Mouse (Mus musculus) stomach, postnatal 0 days (tissue): ENCODE measurements around the gene Ptgfrn.

Source experiments
- CTCF ChIP-seq: IDR thresholded peaks from 2 replicates; pipeline ENCODE4 v1.5.1; 2016; ENCODE audit warnings: antibody characterized with exemption, low read depth, mild to moderate bottlenecking, moderate library complexity
- EP300 ChIP-seq: optimal IDR thresholded peaks from 2 replicates; pipeline ENCODE3; 2016; ENCODE audit warnings: antibody characterized with exemption

DNA sequence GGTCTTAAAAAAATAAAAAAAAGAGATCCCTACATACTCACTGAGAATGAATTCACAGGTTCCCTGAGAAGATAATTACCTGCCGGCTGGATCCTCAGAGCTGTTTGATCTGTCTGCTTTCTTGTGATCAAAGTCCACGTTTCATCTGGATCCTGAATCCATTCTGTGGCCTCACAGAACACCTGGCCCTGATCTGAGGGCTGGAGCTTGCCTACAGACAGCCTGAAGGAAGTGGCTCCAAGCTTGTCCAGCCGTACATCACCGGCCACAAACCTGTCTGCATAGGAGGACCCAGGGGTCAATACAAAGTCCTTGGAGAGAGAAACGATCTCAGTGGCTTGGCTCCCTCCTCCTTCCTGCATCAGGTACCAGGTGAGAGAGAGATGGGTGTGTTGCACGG lies 91.6 kb downstream of the Ptgfrn start:
- TF ChIP-seq CTCF (no peak), EP300 (no peak)
